Mouse (Mus musculus) embryonic facial prominence, embryonic 10.5 days (tissue): ENCODE data around the gene Wars. TPM values are rescaled to one million over a fixed set of nuclear protein-coding genes. Genes with fewer than 3 reads are reported as not detected.

Experiments
- DNase-seq: peaks from one replicate; pipeline ENCODE4 v3.0.0-alpha.2; 2017; ENCODE audit warnings: low spot score
- H3K27ac ChIP-seq: fragments of 300-500 bp; sonication (generic); replicated peaks from 2 replicates; pipeline ENCODE4 v1.5.1; 2016; ENCODE audit warnings: mild to moderate bottlenecking
- H3K27me3 ChIP-seq: fragments of 300-500 bp; sonication (generic); replicated peaks from 2 replicates; pipeline ENCODE4 v1.6.1; 2016; ENCODE audit warnings: low read depth, mild to moderate bottlenecking; ENCODE audit not compliant: poor library complexity, severe bottlenecking
- H3K36me3 ChIP-seq: fragments of 300-500 bp; sonication (generic); replicated peaks from 2 replicates; pipeline ENCODE4 v1.6.1; 2016; ENCODE audit warnings: mild to moderate bottlenecking, moderate library complexity
- H3K4me1 ChIP-seq: fragments of 300-500 bp; sonication (generic); 2 replicates; pipeline ENCODE4 v1.6.1; 2016
- H3K4me3 ChIP-seq: fragments of 300-500 bp; sonication (generic); 2 replicates; pipeline ENCODE4 v1.5.1; 2016; ENCODE audit warnings: mild to moderate bottlenecking, moderate library complexity
- H3K9me3 ChIP-seq: fragments of 300-500 bp; sonication (generic); 2 replicates; pipeline ENCODE4 v1.6.1; 2016; ENCODE audit warnings: mild to moderate bottlenecking
- WGBS: fragments of 180-500 bp; shearing (Covaris S2); methylation state at CpG from one replicate; pipeline ENCODE4 v1.1.7; 2016; 5-methylcytosine and 5-hydroxymethylcytosine counted together
- polyA plus RNA-seq: library from polyadenylated mRNA; unstranded; fragments of >200 nt; fragmentation: Nextera tagmentation; extraction: Ambion mirVana; gene quantifications from 2 replicates; pipeline ENCODE4 v1.2.1, GENCODE M21; 2016

The Wars gene
- polyA plus RNA-seq, 1 experiment from 2014 or later: 147 TPM

DNA sequence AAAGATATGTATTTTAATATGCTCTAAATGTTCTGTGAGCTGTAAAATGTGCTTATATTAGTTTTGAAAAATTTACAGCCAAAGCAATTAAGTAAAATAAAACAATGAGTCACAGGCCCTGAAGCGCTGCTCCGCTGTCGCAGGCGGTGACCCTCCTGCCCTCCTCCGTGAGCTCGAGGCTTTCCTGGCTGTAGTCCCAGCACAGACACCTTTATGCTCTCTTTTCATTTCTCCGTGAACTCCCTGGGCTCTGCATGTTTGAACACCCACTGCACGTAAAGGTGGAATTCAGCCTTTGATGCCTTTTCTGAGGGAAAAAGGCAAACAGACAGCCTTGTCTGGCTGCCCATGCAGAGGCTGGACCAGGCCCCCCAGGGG lies 10.3 kb upstream of the Wars start:
- no peak overlapping the region for H3K4me3 ChIP-seq
- peaks cover 14% of the 10 kb centered on the region for H3K27me3 ChIP-seq
- no peaks in the 10 kb centered on the region for H3K9me3 ChIP-seq
- no peaks in the 10 kb centered on the region for H3K36me3 ChIP-seq
- peaks cover 27% of the 10 kb centered on the region for H3K4me1 ChIP-seq
- DNase-seq: no peak
- H3K27ac ChIP-seq: peak overlapping the region; percentile 65
- WGBS: 52% methylated on average over 8 of the region's 8 CpGs

DNA sequence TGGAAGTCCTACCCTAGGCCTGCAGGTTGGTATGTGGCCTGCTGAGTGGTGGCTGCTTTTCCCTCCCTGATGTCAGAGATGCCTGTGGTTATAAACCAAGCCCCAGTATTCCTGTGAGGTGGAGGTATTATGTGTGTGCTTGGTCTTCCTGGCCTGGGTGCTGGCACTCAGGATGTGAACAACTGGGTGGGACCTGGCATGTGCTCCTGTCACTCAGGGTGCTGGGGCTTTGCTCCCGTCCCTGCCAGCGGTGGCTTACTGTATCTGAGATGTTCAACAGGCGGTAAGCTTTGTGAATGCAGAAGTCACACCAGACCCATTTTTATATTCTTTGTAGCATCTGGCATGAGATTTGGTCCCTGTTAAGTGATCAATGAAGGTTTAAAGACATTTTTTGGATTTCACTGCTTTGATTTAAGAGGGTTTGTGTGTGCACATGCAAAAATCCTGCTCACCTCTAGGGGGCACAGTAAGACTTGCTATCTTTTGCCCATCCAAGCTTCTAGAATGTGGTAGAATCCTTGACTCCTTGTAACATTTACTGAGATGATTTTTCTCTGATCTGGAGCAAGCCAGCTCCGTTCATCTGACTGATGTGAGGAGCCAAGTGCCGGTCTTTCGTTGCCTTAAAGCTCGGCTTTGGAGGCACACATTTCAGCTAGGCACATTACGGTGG lies 9.8 kb upstream of the Wars start:
- Histone ChIP-seq H3K4me3 (no peak overlapping the region), H3K27ac (peak overlapping the region; percentile 65; the same call in 1 of the 2 replicates), H3K27me3 (peaks cover 14% of the 10 kb centered on the region), H3K9me3 (no peaks in the 10 kb centered on the region), H3K4me1 (peaks cover 23% of the 10 kb centered on the region), H3K36me3 (peaks cover under 1% of the 10 kb centered on the region; the same call in 1 of the 2 replicates)
- DNase-seq: peak; percentile 60
- WGBS: 81% methylated on average over 8 of the region's 8 CpGs

GRCm38 (mm10) chr12:108902940-108903339 lies 9.0 kb upstream of the Wars start:
- WGBS: 23% methylated on average over 8 of the region's 8 CpGs
- Histone ChIP-seq H3K9me3 (no peaks in the 10 kb centered on the region), H3K27ac (no peak overlapping the region), H3K4me1 (peaks cover 23% of the 10 kb centered on the region), H3K4me3 (no peak overlapping the region), H3K36me3 (peaks cover 8% of the 10 kb centered on the region), H3K27me3 (peaks cover 14% of the 10 kb centered on the region)
- DNase-seq: peak; percentile 68

DNA sequence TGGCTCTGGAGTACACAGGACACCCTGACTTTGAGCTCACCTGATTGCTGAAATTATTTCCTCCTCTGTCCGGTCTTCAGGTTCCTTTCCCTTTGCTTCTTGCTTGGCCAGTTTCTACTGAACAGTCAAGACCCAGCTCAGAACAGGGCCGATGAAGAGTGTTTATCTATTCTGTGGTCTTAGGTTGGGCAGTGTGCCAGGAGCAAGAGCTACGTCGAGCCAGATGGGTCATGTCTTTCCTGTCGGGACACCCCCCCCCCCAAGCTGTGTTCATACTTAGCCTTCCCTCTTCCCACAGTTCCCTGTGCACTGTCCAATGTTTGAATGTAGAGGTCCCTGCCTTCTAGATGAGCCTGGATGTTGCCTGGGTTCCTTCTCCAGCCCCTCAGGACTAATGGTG lies 7.4 kb upstream of the Wars start:
- no peak overlapping the region for H3K4me3 ChIP-seq
- peaks cover 11% of the 10 kb centered on the region for H3K36me3 ChIP-seq
- H3K4me1 ChIP-seq: peaks cover 18% of the 10 kb centered on the region
- DNase-seq: no peak
- H3K9me3 ChIP-seq: no peaks in the 10 kb centered on the region
- WGBS: 82% methylated on average over 5 of the region's 5 CpGs
- peaks cover 8% of the 10 kb centered on the region for H3K27me3 ChIP-seq
- no peak overlapping the region for H3K27ac ChIP-seq

GRCm38 (mm10) chr12:108896006-108896405 lies 2.0 kb upstream of the Wars start:
- H3K4me1 ChIP-seq: peaks cover 19% of the 10 kb centered on the region
- no peak overlapping the region for H3K4me3 ChIP-seq
- peaks cover 17% of the 10 kb centered on the region for H3K36me3 ChIP-seq
- no peak for DNase-seq
- no peak overlapping the region for H3K27ac ChIP-seq
- 74% methylated on average over 3 of the region's 3 CpGs for WGBS
- H3K27me3 ChIP-seq: no peaks in the 10 kb centered on the region
- H3K9me3 ChIP-seq: no peaks in the 10 kb centered on the region

GRCm38 (mm10) chr12:108894432-108894816 lies 450 bp upstream of the Wars start:
- peak overlapping the region; percentile 88 for H3K27ac ChIP-seq
- H3K4me1 ChIP-seq: peaks cover 19% of the 10 kb centered on the region
- H3K4me3 ChIP-seq: peak overlapping the region; percentile 93
- no peak for DNase-seq
- no peaks in the 10 kb centered on the region for H3K27me3 ChIP-seq
- H3K9me3 ChIP-seq: no peaks in the 10 kb centered on the region
- H3K36me3 ChIP-seq: peaks cover 32% of the 10 kb centered on the region
- 4% methylated on average over 7 of the region's 7 CpGs for WGBS

DNA sequence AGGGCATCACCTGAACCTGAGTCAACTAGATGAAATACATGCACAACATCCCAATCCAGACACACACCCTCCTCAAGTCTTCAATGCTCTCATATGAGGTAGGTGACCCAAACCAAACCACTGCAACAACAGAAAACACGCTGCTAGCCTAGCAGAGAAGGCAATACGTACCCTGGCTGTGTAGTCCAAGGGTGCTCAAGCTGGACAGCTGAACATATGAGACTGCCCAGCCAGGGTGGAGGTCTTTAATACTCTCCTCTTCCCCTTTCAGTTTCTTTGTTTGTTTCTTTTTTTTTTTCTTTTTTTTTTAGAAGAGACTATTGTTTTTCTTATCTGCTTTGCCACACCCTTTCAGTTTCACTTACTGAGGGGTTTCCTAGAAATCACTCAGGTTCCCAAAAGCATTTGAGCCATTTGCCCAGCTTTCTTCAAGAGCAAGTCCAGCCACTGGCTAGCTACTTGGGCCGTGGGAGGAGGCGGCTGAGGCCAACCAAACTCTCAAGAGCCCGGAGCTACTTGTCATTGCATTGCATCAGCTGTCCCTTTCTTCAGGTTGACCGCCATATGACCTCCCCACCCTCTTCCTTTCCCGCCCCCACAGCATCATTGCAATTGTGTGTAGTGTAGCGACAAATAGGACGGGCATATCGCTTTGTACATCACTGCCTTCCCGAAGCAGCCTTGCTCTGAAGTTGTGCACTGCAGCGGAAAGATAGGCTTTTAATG lies 822 bp downstream of the Wars start, which contains the start of gene Wdr25:
Gene Wdr25 (plus strand): TSS at position 643 of the 726 bp plus-strand sequence.
- DNase-seq: no peak
- H3K27me3 ChIP-seq: no peaks in the 10 kb centered on the region
- H3K4me3 ChIP-seq: peak within 1 kb of the TSS; percentile 93
- peaks cover 37% of the 10 kb centered on the region for H3K36me3 ChIP-seq
- peaks cover 19% of the 10 kb centered on the region for H3K4me1 ChIP-seq
- WGBS: 24% methylated on average over 12 of the region's 12 CpGs
- no peaks in the 10 kb centered on the region for H3K9me3 ChIP-seq
- H3K27ac ChIP-seq: peak within 1 kb of the TSS; percentile 88

- no peaks in the 10 kb centered on the region for H3K9me3 ChIP-seq
- no peak overlapping the region for H3K27ac ChIP-seq
- H3K36me3 ChIP-seq: peaks cover 78% of the 10 kb centered on the region
- DNase-seq: no peak
- no peak overlapping the region for H3K4me3 ChIP-seq
- H3K27me3 ChIP-seq: no peaks in the 10 kb centered on the region
- 70% methylated on average over 4 of the region's 4 CpGs for WGBS
- H3K4me1 ChIP-seq: peaks cover 10% of the 10 kb centered on the region
These were observed 5.3 kb downstream of the Wars start for GRCm38 (mm10) chr12:108888632-108889031.

DNA sequence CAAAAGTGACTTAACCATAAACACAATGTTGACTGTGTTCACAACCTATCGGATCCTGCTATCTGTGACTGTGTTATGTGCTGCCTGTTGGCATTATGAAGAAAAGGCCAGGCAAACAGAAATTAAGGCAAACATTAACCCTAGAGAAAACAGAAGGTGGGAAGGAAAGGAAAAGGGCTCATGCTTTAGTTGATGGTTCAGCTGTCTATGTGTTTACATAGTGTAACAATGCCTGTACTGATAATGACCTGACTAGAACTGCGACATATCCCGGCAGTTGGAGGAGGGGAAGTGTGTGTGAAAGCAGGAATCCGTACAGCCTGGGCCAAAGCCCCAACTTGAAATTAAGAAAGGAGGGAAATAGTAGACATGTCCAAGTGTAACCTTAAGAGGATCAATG lies 6.9 kb downstream of the Wars start:
- peaks cover 93% of the 10 kb centered on the region for H3K36me3 ChIP-seq
- WGBS: 90% methylated on average over 4 of the region's 4 CpGs
- H3K4me3 ChIP-seq: no peak overlapping the region
- no peak overlapping the region for H3K27ac ChIP-seq
- H3K27me3 ChIP-seq: no peaks in the 10 kb centered on the region
- DNase-seq: no peak
- H3K9me3 ChIP-seq: no peaks in the 10 kb centered on the region
- H3K4me1 ChIP-seq: no peaks in the 10 kb centered on the region

DNA sequence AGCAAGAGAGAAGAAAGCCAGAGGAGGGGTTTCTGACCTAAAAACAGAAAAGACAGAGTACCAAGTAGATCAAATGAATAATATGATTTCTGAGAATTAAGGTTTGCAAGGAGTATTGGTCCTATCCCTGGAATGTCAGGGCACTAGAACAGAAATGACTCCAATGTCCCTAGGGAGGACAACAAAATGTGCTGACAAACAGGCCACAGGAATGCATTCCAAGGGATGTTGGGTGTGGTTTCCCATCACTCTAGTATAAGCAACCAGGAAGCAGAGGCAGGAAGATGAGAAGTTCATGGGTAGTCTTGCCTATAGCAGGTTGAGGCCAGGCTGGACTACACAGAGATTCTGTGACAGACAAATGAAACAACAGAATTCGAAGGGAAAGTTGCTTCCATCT lies 8.1 kb downstream of the Wars start:
- WGBS: 94% methylated on average over 1 of the region's 1 CpGs

DNA sequence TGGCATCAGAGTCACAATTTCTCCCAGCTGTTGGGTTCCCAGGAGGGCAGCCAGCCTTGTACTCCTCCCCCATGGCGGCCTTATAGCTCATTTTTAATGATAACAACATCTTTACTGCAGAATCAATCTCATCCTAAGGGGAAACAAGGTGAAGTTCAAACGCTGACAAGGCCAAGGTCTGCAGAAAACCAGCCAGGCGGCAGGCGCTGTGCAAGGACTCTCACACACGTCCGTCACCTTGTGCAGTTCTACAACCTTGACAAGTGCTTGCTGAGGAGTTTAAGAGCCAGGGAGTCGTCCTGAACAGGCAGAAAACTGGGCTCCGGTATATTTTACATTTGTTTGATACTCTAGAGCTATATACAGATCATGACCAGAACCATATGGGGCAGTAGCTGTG lies 11.2 kb downstream of the Wars start:
- H3K36me3 ChIP-seq: peaks cover 100% of the 10 kb centered on the region
- no peaks in the 10 kb centered on the region for H3K4me1 ChIP-seq
- no peak for DNase-seq
- H3K27me3 ChIP-seq: no peaks in the 10 kb centered on the region
- no peaks in the 10 kb centered on the region for H3K9me3 ChIP-seq
- H3K27ac ChIP-seq: no peak overlapping the region
- 89% methylated on average over 8 of the region's 8 CpGs for WGBS
- no peak overlapping the region for H3K4me3 ChIP-seq

More for the DNA sequence above, 8.1 kb downstream of the Wars start:
- Histone ChIP-seq H3K4me1 (no peaks in the 10 kb centered on the region), H3K4me3 (no peak overlapping the region), H3K27me3 (no peaks in the 10 kb centered on the region), H3K9me3 (no peaks in the 10 kb centered on the region), H3K27ac (no peak overlapping the region), H3K36me3 (peaks cover 99% of the 10 kb centered on the region)
- no peak for DNase-seq

DNA sequence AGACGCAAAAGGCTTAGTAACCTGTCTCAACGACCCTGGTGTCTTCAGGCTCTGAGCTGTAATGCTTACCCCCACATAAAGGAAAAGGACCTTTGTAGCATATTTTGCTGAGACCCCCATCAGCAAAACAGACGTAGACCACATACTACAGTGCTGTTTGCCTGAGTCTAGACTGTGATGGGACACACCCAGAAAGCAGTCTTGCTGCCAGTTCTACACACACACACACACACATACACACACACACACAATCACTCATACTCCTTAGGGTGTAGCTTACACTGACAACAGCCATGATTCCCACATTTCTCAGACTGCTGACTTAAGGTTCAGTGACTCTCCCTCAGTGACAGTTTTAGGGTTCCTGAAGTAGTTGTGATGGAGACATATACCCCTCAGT lies 12.8 kb downstream of the Wars start:
- no peak for DNase-seq
- Histone ChIP-seq H3K4me1 (no peaks in the 10 kb centered on the region), H3K27ac (no peak overlapping the region), H3K9me3 (no peaks in the 10 kb centered on the region), H3K4me3 (no peak overlapping the region), H3K27me3 (no peaks in the 10 kb centered on the region), H3K36me3 (peaks cover 99% of the 10 kb centered on the region)
- 87% methylated on average over 3 of the region's 3 CpGs for WGBS

DNA sequence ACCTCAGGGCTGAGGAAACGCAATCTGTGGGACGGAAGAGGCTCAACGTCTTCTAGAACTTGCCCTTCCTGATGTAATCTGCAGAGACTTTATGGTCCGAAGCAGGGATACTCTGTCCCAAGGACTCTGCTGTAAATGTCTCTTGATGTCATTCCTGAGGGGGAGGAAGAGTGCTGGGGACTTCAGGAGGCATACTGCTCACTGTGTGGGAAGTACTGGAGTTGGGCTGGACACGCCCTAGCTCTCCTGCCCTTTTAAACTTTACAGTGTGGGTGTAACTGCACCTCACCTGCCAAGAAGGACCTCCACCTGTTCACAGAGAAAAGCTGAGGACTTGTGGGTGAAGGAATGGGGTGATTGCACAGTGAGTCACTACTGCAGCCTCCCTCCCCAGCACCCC lies 13.4 kb downstream of the Wars start:
- 95% methylated on average over 5 of the region's 5 CpGs for WGBS
- H3K9me3 ChIP-seq: no peaks in the 10 kb centered on the region
- no peak for DNase-seq
- H3K4me3 ChIP-seq: no peak overlapping the region
- peaks cover 99% of the 10 kb centered on the region for H3K36me3 ChIP-seq
- H3K4me1 ChIP-seq: no peaks in the 10 kb centered on the region
- no peaks in the 10 kb centered on the region for H3K27me3 ChIP-seq
- H3K27ac ChIP-seq: no peak overlapping the region
